Mouse (Mus musculus) limb, embryonic 10.5 days (tissue): ENCODE data around the gene H2afv. TPM values are rescaled to one million over a fixed set of nuclear protein-coding genes. Genes with fewer than 3 reads are reported as not detected.
"Not testable (repeated sequence)": the region's sequence is repeated elsewhere in the genome, so short reads cannot be mapped to it uniquely, and the experiment has no call there.

Experiments
- DNase-seq: peaks from one replicate; pipeline ENCODE4 v3.0.0-alpha.2; 2017; ENCODE audit warnings: low spot score
- H3K27ac ChIP-seq: fragments of 300-500 bp; sonication (generic); 2 replicates; pipeline ENCODE4 v1.5.1; 2016; ENCODE audit warnings: mild to moderate bottlenecking
- H3K27me3 ChIP-seq: fragments of 300-500 bp; sonication (generic); 2 replicates; pipeline ENCODE4 v1.6.1; 2016; ENCODE audit warnings: low read depth, mild to moderate bottlenecking; ENCODE audit not compliant: poor library complexity, severe bottlenecking
- H3K36me3 ChIP-seq: fragments of 300-500 bp; sonication (generic); 2 replicates; pipeline ENCODE4 v1.6.1; 2016; ENCODE audit warnings: mild to moderate bottlenecking, moderate library complexity
- H3K4me1 ChIP-seq: fragments of 300-500 bp; sonication (generic); 2 replicates; pipeline ENCODE4 v1.6.1; 2016
- H3K4me3 ChIP-seq: fragments of 300-500 bp; sonication (generic); 2 replicates; pipeline ENCODE4 v1.5.1; 2016; ENCODE audit warnings: mild to moderate bottlenecking, moderate library complexity
- H3K9me3 ChIP-seq: fragments of 300-500 bp; sonication (generic); replicated peaks from 2 replicates; pipeline ENCODE4 v1.6.1; 2016; ENCODE audit warnings: mild to moderate bottlenecking
- WGBS: fragments of 180-500 bp; shearing (Covaris S2); methylation state at CpG from one replicate; pipeline ENCODE4 v1.1.7; 2016; 5-methylcytosine and 5-hydroxymethylcytosine counted together
- polyA plus RNA-seq: library from polyadenylated mRNA; unstranded; fragments of >200 nt; fragmentation: Nextera tagmentation; extraction: Ambion mirVana; gene quantifications from 2 replicates; pipeline ENCODE4 v1.2.1, GENCODE M21; 2016

The H2afv gene
- polyA plus RNA-seq, 1 experiment from 2014 or later = 781 TPM

GRCm38 (mm10) chr11:6447493-6447892 is 3.2 kb upstream of the H2afv start:
- WGBS = 93% methylated on average over 4 of the region's 4 CpGs
- no peak for DNase-seq
- H3K27ac ChIP-seq = no peak overlapping the region

GRCm38 (mm10) chr11:6445951-6446350 is 1.7 kb upstream of the H2afv start:
- no peak for DNase-seq
- Histone ChIP-seq H3K27me3 (no peaks in the 10 kb centered on the region), H3K36me3 (peaks cover 11% of the 10 kb centered on the region), H3K4me3 (no peak overlapping the region), H3K9me3 (no peaks in the 10 kb centered on the region), H3K4me1 (peaks cover 11% of the 10 kb centered on the region; the same call in 1 of the 2 replicates), H3K27ac (no peak overlapping the region)
- WGBS = 91% methylated on average over 7 of the region's 7 CpGs

More at GRCm38 (mm10) chr11:6447493-6447892, 3.2 kb upstream of the H2afv start:
- Histone ChIP-seq H3K4me1 (peaks cover 11% of the 10 kb centered on the region; the same call in 1 of the 2 replicates), H3K27me3 (no peaks in the 10 kb centered on the region), H3K4me3 (no peak overlapping the region), H3K9me3 (no peaks in the 10 kb centered on the region), H3K36me3 (peaks cover 2% of the 10 kb centered on the region; the same call in 1 of the 2 replicates)

GRCm38 (mm10) chr11:6445441-6445840 is 1.2 kb upstream of the H2afv start:
- H3K27me3 ChIP-seq = no peaks in the 10 kb centered on the region

GRCm38 (mm10) chr11:6443727-6444076 is 541 bp downstream of the H2afv start:
- Histone ChIP-seq H3K27ac (peak overlapping the region; percentile 99), H3K9me3 (no peaks in the 10 kb centered on the region), H3K4me1 (peaks cover 11% of the 10 kb centered on the region; the same call in 1 of the 2 replicates), H3K27me3 (no peaks in the 10 kb centered on the region), H3K36me3 (peaks cover 26% of the 10 kb centered on the region), H3K4me3 (peak overlapping the region; percentile 90)
- no peak for DNase-seq
- under 1% methylated on average over 10 of the region's 10 CpGs for WGBS

More at GRCm38 (mm10) chr11:6445441-6445840, 1.2 kb upstream of the H2afv start:
- Histone ChIP-seq H3K36me3 (peaks cover 15% of the 10 kb centered on the region), H3K4me1 (peaks cover 11% of the 10 kb centered on the region; the same call in 1 of the 2 replicates), H3K4me3 (peak overlapping the region; percentile 90; the same call in 1 of the 2 replicates), H3K27ac (peak overlapping the region; percentile 99), H3K9me3 (no peaks in the 10 kb centered on the region)
- DNase-seq = no peak
- WGBS = 84% methylated on average over 4 of the region's 4 CpGs

GRCm38 (mm10) chr11:6443102-6443501 is 1.1 kb downstream of the H2afv start:
- WGBS = 69% methylated on average over 4 of the region's 4 CpGs
- H3K4me3 ChIP-seq = peak overlapping the region; percentile 90
- no peak for DNase-seq
- H3K9me3 ChIP-seq = no peaks in the 10 kb centered on the region
- peak overlapping the region; percentile 99 for H3K27ac ChIP-seq
- no peaks in the 10 kb centered on the region for H3K27me3 ChIP-seq
- peaks cover 32% of the 10 kb centered on the region for H3K36me3 ChIP-seq
- H3K4me1 ChIP-seq = peaks cover 11% of the 10 kb centered on the region; the same call in 1 of the 2 replicates

- DNase-seq = no peak
- no peak overlapping the region for H3K27ac ChIP-seq
Observed at GRCm38 (mm10) chr11:6442566-6442965, 1.7 kb downstream of the H2afv start.

GRCm38 (mm10) chr11:6440171-6440570 is 4.1 kb downstream of the H2afv start:
- WGBS = 98% methylated on average over 4 of the region's 4 CpGs
- Histone ChIP-seq H3K9me3 (no peaks in the 10 kb centered on the region), H3K27ac (no peak overlapping the region), H3K4me1 (peaks cover 10% of the 10 kb centered on the region; the same call in 1 of the 2 replicates), H3K4me3 (no peak overlapping the region), H3K27me3 (no peaks in the 10 kb centered on the region), H3K36me3 (peaks cover 61% of the 10 kb centered on the region)
- no peak for DNase-seq

More at GRCm38 (mm10) chr11:6442566-6442965, 1.7 kb downstream of the H2afv start:
- H3K4me3 ChIP-seq = no peak overlapping the region
- no peaks in the 10 kb centered on the region for H3K9me3 ChIP-seq
- 92% methylated on average over 4 of the region's 4 CpGs for WGBS
- no peaks in the 10 kb centered on the region for H3K27me3 ChIP-seq
- peaks cover 11% of the 10 kb centered on the region; the same call in 1 of the 2 replicates for H3K4me1 ChIP-seq
- peaks cover 37% of the 10 kb centered on the region for H3K36me3 ChIP-seq

GRCm38 (mm10) chr11:6437667-6438066 is 6.6 kb downstream of the H2afv start:
- H3K9me3 ChIP-seq = no peaks in the 10 kb centered on the region
- H3K4me3 ChIP-seq = no peak overlapping the region
- no peak for DNase-seq
- H3K27ac ChIP-seq = no peak overlapping the region
- H3K27me3 ChIP-seq = no peaks in the 10 kb centered on the region
- peaks cover 85% of the 10 kb centered on the region for H3K36me3 ChIP-seq
- H3K4me1 ChIP-seq = no peaks in the 10 kb centered on the region
- WGBS = 91% methylated on average over 2 of the region's 2 CpGs

GRCm38 (mm10) chr11:6436442-6436841 is 7.8 kb downstream of the H2afv start:
- H3K4me1 ChIP-seq = no peaks in the 10 kb centered on the region
- WGBS = 69% methylated on average over 8 of the region's 8 CpGs
- no peak overlapping the region for H3K27ac ChIP-seq
- H3K4me3 ChIP-seq = no peak overlapping the region
- peaks cover 92% of the 10 kb centered on the region for H3K36me3 ChIP-seq
- DNase-seq = no peak
- no peaks in the 10 kb centered on the region for H3K9me3 ChIP-seq
- H3K27me3 ChIP-seq = no peaks in the 10 kb centered on the region

- Histone ChIP-seq H3K9me3 (no peaks in the 10 kb centered on the region), H3K27ac (no peak overlapping the region), H3K36me3 (peaks cover 98% of the 10 kb centered on the region), H3K4me1 (no peaks in the 10 kb centered on the region), H3K27me3 (no peaks in the 10 kb centered on the region), H3K4me3 (no peak overlapping the region)
- 94% methylated on average over 7 of the region's 7 CpGs for WGBS
- DNase-seq = no peak
Observed at GRCm38 (mm10) chr11:6430186-6430585, 14.1 kb downstream of the H2afv start.

GRCm38 (mm10) chr11:6420722-6421350 is 23.4 kb downstream of the H2afv start:
- 71% methylated on average over 2 of the region's 2 CpGs for WGBS
- Histone ChIP-seq H3K36me3 (peaks cover 89% of the 10 kb centered on the region), H3K9me3 (no peaks in the 10 kb centered on the region), H3K27me3 (no peaks in the 10 kb centered on the region), H3K4me1 (peaks cover 11% of the 10 kb centered on the region), H3K4me3 (no peak overlapping the region), H3K27ac (no peak overlapping the region)
- no peak for DNase-seq

- Histone ChIP-seq H3K4me1 (peaks cover 13% of the 10 kb centered on the region), H3K36me3 (peaks cover 86% of the 10 kb centered on the region), H3K27ac (no peak overlapping the region), H3K9me3 (no peaks in the 10 kb centered on the region), H3K4me3 (no peak overlapping the region), H3K27me3 (no peaks in the 10 kb centered on the region)
- no peak for DNase-seq
- 44% methylated on average over 1 of the region's 1 CpGs for WGBS
Observed at GRCm38 (mm10) chr11:6420283-6420703, 23.9 kb downstream of the H2afv start.

- H3K4me3 ChIP-seq, H3K27ac ChIP-seq, H3K9me3 ChIP-seq, H3K27me3 ChIP-seq, DNase-seq: not testable (repeated sequence)
- WGBS = 85% methylated on average over 4 of the region's 4 CpGs
- peaks cover 22% of the 10 kb centered on the region for H3K4me1 ChIP-seq
- H3K36me3 ChIP-seq = peaks cover 76% of the 10 kb centered on the region
Observed at GRCm38 (mm10) chr11:6419156-6419555, 25.1 kb downstream of the H2afv start.
